Mouse (Mus musculus): ENCODE results near the gene Ifitm2.
"Not testable (repeated sequence)": the region's sequence is repeated elsewhere in the genome, so short reads cannot be mapped to it uniquely, and the experiment has no call there.

The Ifitm2 gene

GRCm38 (mm10) chr7:140955758-140956555 is at the start of gene Ifitm2, which contains the start of gene Gm45717:
Gene Ifitm2 (minus strand): TSS chr7:140955987.
Gene Gm45717 (minus strand): TSS chr7:140955937.
- no peak for DNase-seq (ENCODE audit: low read depth in 1 of 2, low spot score in 2 of 2)

- DNase-seq (ENCODE audit: low read depth in 1 of 2, low spot score in 2 of 2): no peak
These were observed 47.6 kb upstream of the Ifitm2 start for GRCm38 (mm10) chr7:141003248-141004010.

GRCm38 (mm10) chr7:141000881-141001708 is 45.3 kb upstream of the Ifitm2 start:
- no peak for DNase-seq (ENCODE audit: low read depth in 1 of 2, low spot score in 2 of 2)

GRCm38 (mm10) chr7:140998853-140999700 is 43.3 kb upstream of the Ifitm2 start:
- peak; percentile 60 to 62 for DNase-seq (ENCODE audit: low read depth in 1 of 2, low spot score in 2 of 2)

- peak in 1 of 2 experiments; percentile 53 for DNase-seq (ENCODE audit: low read depth in 1 of 2, low spot score in 2 of 2)
These were observed 42.0 kb upstream of the Ifitm2 start for GRCm38 (mm10) chr7:140997817-140998216.

- no peak for DNase-seq (ENCODE audit: low read depth in 1 of 2, low spot score in 2 of 2)
These were observed 35.4 kb upstream of the Ifitm2 start for GRCm38 (mm10) chr7:140991117-140991689.

GRCm38 (mm10) chr7:140990622-140991021 is 34.8 kb upstream of the Ifitm2 start:
- DNase-seq (ENCODE audit: low read depth in 1 of 2, low spot score in 2 of 2): no peak

- DNase-seq (ENCODE audit: low read depth in 1 of 2, low spot score in 2 of 2): no peak
These were observed 34.4 kb upstream of the Ifitm2 start for GRCm38 (mm10) chr7:140990185-140990584.

GRCm38 (mm10) chr7:140989022-140989421 is 33.2 kb upstream of the Ifitm2 start:
- DNase-seq (ENCODE audit: low read depth in 1 of 2, low spot score in 2 of 2): no peak

- DNase-seq (ENCODE audit: low read depth in 1 of 2, low spot score in 2 of 2): no peak
These were observed 31.7 kb upstream of the Ifitm2 start for GRCm38 (mm10) chr7:140987182-140988138.

- DNase-seq (ENCODE audit: low read depth in 1 of 2, low spot score in 2 of 2): no peak
These were observed 27.2 kb upstream of the Ifitm2 start for GRCm38 (mm10) chr7:140982971-140983370.

GRCm38 (mm10) chr7:140981704-140982103 is 25.9 kb upstream of the Ifitm2 start:
- no peak for DNase-seq (ENCODE audit: low read depth in 1 of 2, low spot score in 2 of 2)

- DNase-seq (ENCODE audit: low read depth in 1 of 2, low spot score in 2 of 2): not testable (repeated sequence)
These were observed 20.9 kb upstream of the Ifitm2 start for GRCm38 (mm10) chr7:140976720-140977119.

- no peak for DNase-seq (ENCODE audit: low read depth in 1 of 2, low spot score in 2 of 2)
These were observed 19.7 kb upstream of the Ifitm2 start for GRCm38 (mm10) chr7:140975465-140975864.

- no peak for DNase-seq (ENCODE audit: low read depth in 1 of 2, low spot score in 2 of 2)
These were observed 19.2 kb upstream of the Ifitm2 start for GRCm38 (mm10) chr7:140974940-140975339.

GRCm38 (mm10) chr7:140973396-140974165 is 17.8 kb upstream of the Ifitm2 start:
- DNase-seq (ENCODE audit: low read depth in 1 of 2, low spot score in 2 of 2): no peak

- DNase-seq (ENCODE audit: low read depth in 1 of 2, low spot score in 2 of 2): no peak
These were observed 15.8 kb upstream of the Ifitm2 start for GRCm38 (mm10) chr7:140971479-140972171.

All from monocyte, adult 2 months (primary cell).